Mouse (Mus musculus) CD4-positive, CD25-positive, alpha-beta regulatory T cell, adult 4 months (primary cell): ENCODE measurements around the gene Irf2bpl. TPM values are rescaled to one million over a fixed set of nuclear protein-coding genes. Genes with fewer than 3 reads are reported as not detected.

Source experiments
- ATAC-seq: one replicate; pipeline ENCODE4 v1.8.0; 2017
- polyA plus RNA-seq, 2 experiments: library from polyadenylated mRNA; unstranded; fragments of 100-300 nt; shearing (Covaris generic); gene quantifications; one replicate each; pipeline ENCODE4 v1.2.1; 2017

Gene Irf2bpl
- polyA plus RNA-seq, 2 experiments from 2014 or later: 7.6 to 18.8 TPM

- no peak for ATAC-seq
These were observed 13.8 kb upstream of the Irf2bpl start for GRCm38 (mm10) chr12:86898448-86898847.

- no peak for ATAC-seq
These were observed 13.2 kb upstream of the Irf2bpl start for GRCm38 (mm10) chr12:86897769-86898273.

- no peak for ATAC-seq
These were observed 12.4 kb upstream of the Irf2bpl start for GRCm38 (mm10) chr12:86896921-86897512.

GRCm38 (mm10) chr12:86896441-86896890 lies 11.9 kb upstream of the Irf2bpl start:
- no peak for ATAC-seq

- no peak for ATAC-seq
These were observed 11.3 kb upstream of the Irf2bpl start for GRCm38 (mm10) chr12:86895703-86896409.

GRCm38 (mm10) chr12:86894841-86895428 lies 10.3 kb upstream of the Irf2bpl start:
- ATAC-seq: peak; percentile 19

GRCm38 (mm10) chr12:86894184-86894839 lies 9.7 kb upstream of the Irf2bpl start:
- ATAC-seq: peak; percentile 65

- no peak for ATAC-seq
These were observed 9.0 kb upstream of the Irf2bpl start for GRCm38 (mm10) chr12:86893326-86894183.

- no peak for ATAC-seq
These were observed 8.2 kb upstream of the Irf2bpl start for GRCm38 (mm10) chr12:86892711-86893311.

GRCm38 (mm10) chr12:86891786-86892702 lies 7.4 kb upstream of the Irf2bpl start:
- peak; percentile 17 for ATAC-seq

- peak; percentile 6 for ATAC-seq
These were observed 6.8 kb upstream of the Irf2bpl start for GRCm38 (mm10) chr12:86891454-86891785.

- ATAC-seq: no peak
These were observed 6.3 kb upstream of the Irf2bpl start for GRCm38 (mm10) chr12:86890796-86891301.

GRCm38 (mm10) chr12:86890091-86890720 lies 5.6 kb upstream of the Irf2bpl start:
- ATAC-seq: no peak

GRCm38 (mm10) chr12:86889103-86889644 lies 4.6 kb upstream of the Irf2bpl start:
- no peak for ATAC-seq

- ATAC-seq: no peak
These were observed 3.8 kb upstream of the Irf2bpl start for GRCm38 (mm10) chr12:86888130-86889069.

- ATAC-seq: no peak
These were observed 3.0 kb upstream of the Irf2bpl start for GRCm38 (mm10) chr12:86887381-86888129.

GRCm38 (mm10) chr12:86886446-86886965 lies 1.9 kb upstream of the Irf2bpl start:
- no peak for ATAC-seq
